Mouse (Mus musculus) urinary bladder, postnatal 10 days (tissue): Measurements from ENCODE around the gene Disp3.

Experiments used
- DNase-seq: peaks from one replicate; pipeline ENCODE4 v3.0.0; 2022; ENCODE audit warnings: low spot score

Disp3 gene

DNA sequence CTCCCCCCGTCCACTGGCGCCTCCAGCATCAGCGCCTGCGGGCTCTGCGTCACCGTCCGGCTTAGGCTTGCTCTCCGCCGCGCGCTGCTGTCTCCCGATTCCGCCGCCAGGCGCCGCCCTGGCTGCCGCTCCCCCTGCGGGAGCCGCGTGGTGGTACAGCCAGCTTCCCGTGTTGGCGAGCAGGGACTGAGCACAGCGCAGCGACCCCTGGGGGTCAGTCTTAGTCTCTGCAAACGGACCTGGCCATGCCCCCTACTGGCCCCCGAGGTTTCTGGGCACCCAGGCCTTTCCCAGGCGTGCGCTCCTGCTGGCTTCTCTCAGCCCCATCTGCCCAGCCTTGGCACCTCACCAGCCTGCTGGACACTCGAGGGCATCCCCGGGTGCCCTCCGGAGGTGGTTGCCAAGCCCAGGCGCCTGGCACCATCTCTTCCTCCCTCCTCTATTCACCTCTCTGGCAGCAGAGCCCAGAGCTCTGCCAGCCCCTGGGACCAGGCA is 337 bp upstream of the Disp3 start:
- no peak for DNase-seq

DNA sequence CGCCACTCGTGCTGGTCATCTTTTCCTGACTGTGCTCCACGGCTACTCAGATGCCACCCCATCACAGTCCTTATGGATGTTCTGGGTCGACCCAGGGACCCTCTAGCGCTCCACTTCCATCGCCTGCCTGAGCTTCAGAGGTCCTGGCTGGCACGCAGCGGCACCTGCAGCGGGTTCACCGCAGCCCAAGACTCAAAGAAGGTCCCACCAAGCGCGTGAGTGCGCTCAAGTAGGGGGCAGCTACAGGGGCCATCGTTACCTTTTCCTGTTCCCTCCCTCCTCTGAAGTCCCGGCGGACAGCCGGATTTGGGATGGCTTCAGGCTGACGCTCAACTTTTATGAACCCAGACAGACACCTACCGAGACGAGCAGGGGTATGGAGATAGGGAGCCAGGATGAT is 724 bp downstream of the Disp3 start:
- DNase-seq: no peak

DNA sequence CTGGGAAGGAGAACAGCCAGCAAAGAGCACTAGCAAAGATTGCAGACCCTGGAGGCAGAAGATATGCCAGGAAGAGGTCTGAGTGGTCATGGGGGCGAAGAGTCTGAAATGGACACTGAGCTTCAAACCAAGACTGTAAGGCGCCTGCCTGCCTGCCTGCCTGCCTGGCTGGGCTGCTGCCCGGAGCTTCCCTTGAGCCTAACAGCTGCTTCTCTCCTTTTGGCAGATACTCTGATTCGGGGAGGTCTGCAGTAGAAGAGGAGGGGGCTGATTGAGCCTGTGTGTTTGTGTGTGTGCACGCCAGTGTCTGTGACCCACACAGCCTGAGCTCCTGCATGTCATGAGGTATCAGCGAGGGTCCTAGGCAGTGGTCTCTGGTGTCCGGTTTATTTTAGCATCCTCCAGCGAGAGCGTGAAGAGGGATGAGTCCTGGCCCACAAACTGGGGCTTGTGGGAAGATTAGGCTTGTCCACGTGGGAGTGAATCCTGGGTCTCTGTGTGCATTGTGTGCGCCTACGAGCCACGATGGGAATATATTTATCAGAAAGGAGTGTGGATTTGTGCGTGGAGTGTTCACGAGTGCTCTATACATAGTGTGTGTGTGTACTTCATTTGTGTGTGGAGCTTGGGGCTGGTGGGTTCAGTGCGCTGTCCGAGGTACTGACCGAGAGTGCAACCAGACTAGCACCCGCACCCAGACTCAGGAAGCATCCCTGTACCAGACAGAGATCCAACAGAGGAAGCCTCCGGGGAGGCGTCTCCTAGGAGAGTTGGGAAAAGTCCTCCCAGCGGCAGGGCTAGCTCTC is 1.3 kb downstream of the Disp3 start:
- DNase-seq: no peak

DNA sequence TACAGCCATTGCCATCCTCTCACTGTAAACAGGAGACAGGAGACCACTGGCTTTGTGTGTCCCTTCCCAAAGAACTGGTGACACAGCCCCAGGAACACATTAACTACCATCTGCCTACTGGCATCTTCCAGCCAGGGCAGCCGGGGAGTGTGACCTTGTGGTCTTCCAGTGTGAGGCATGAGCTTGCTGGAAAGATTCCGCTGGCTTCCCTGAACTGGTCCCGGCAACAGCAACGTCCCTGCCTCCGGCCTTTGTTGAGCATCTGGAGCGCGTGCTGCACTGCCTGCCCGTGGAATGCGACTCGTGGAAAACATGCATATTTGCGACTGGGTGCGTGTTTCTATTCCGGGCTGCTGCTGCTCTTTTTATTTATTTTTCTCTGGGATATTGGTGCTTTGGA is 3.5 kb downstream of the Disp3 start:
- DNase-seq: no peak

DNA sequence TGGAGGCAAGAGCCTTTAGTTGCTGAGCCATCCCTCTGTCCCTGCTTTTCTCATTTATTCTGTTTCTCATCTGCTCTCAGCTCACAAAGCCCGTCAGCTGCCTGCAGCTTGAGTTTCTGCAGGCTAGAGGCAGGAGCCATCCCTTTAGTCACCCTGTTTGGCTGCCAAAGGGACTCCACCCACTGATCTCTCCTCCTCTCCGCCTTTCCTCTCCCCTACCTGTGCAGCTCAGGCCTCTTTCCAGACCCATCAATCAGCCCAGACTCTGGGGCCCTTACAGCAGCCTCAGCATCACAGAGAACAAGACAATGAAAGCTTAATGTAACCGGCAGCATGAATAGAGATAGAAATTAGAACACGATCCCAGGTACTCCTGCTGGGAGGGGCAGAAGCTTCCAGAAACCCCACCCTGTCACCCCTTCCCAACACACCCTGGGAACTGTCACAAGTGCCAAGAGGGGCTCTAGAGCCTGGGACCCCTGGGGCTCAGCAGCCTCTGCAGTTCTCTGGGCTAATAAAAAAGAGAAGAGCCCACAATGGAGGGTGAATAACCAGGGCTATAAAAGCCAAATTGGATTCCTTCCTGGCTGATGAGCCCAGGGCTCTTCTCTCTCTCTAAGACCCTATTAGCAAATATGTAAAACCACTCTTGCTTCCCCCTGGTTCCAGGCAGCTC is 10.8 kb downstream of the Disp3 start:
- DNase-seq: no peak

DNA sequence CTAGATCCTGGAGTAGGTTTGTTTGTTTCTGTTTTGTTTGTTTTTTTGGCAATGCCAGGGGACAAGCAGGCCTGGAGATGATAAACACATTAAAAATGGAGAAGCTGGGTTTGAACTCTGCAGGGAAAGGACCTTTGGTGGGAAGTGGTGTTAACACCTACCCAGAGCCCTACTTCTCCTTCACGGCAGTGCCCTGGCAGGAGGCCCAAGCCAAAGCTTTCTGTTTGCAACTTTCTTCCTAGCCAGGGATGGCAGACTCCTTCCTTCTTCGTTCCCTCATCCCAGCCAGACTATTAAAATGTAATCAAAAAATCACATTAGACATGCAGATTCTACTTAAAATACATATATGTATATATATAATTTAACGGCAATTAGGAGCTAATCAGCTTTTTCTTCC is 13.1 kb downstream of the Disp3 start:
- no peak for DNase-seq

DNA sequence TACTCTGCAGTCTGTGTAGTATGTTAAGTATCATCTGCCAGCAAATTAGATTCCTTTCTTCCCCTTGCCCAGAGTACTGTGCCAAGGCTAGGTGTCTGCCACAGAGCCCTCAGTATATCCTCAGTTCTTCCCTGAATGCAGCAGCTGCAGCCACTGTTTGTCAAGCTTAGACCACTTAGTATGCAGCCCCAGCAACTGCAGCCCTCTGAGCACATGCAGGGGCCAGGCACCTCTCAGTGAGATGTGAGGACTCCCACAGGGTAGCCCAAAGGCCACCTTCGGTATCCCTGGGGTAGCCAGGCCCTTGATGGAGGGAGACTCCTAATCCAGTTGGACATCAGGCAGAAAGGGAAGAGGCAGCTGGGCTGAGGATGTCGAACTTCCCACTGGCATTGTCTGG is 14.5 kb downstream of the Disp3 start:
- no peak for DNase-seq

DNA sequence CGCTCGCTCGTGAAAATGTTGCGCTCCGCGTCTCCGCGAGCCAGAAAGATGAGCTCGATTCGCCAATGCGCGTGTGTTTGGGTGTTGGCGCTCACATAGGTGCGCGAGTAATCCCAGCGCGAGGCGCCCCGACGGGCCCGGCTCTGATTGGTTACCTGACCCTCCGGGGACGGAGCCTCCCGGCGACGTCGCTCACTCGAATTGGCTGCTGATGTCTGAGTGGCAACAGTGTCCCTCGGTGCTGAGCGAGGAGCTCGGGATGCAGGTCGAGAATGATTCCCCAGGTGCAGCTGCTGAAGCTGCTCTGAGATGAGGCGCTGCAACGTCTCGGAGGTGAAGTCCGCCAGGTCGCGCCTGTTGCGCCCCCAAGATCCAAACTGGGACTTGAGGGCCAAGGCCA is 16.1 kb downstream of the Disp3 start:
- no peak for DNase-seq

DNA sequence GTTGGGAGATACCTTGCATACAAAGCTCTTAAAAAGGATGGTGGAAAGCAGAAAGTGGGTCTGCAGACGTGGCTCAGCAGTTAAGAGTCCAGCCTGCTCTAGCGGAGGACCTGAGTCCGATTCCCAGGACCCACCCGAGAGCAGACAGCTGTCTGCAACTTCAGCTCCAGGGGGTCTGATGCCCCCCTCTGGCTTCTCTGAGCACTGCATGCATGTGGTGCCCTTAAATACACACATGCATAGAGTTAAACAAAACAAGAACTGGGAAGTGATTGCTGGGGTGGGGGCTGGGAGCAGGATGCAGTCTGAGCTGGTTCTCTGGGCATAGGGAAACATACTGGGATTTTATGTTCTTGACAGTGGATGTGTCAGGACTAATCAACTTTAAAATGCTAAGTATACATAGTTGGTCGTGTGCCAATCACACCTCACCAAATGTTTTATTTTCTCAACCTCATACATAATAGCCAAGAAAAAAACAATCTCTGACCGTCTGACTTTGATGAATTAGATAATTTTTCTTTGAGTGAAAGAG is 20.7 kb downstream of the Disp3 start:
- no peak for DNase-seq

DNA sequence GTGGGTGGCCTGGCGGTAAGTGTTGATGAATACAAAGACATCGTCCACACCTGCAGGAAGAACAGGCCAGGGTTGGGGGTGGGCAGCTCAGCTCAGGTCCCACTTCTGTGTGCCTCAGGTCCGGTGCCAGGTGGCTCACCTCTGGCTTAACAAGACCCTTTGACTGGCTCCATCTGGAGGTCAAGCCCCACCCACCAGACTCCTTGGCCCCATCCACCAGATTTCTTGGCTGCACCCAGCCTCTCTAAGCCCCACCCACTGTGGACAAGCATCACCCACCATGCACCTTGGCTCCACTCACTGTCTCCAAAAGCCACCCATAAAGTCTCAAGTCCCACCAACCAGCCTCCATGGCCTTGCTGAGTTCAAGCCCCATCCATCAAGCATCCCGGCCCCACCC is 27.8 kb downstream of the Disp3 start:
- no peak for DNase-seq

DNA sequence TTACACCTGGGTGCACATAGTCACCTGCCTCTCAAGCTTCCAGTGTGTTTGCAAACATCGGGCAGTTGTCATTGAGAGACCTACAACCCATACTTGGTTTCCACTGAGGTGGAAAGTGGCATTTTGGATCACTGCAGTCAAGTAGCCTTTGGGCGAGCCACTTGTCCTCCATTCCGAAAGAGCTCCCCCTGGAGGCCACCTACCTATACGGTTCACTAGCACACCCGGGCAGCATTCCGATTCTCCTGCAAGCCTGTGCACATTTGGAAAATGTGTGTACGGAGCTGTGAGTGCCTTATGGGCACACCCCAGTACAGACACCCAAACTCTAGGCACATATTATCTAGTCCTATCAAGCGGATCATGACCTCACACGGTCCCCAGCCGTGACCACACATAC is 38.4 kb downstream of the Disp3 start:
- DNase-seq: no peak

DNA sequence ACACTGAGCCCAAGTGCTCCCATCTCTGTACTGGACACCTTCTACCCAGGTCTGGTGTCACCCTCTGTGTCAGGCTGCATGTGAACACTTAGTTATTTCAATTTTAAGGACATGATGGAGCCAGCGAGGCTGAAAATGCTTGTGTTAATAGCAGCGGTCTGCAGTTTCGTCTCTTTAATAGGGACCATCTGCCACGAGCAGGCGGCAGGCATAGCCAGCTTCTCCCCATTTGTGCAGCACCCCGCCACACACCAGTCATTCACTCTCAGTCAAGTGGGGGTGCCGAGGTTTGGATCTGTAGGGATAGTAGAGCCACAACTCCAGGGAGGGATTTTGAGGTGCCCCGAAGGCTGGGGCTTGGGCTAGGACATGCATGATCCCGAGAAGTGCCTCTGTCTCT is 47.4 kb downstream of the Disp3 start:
- DNase-seq: no peak

DNA sequence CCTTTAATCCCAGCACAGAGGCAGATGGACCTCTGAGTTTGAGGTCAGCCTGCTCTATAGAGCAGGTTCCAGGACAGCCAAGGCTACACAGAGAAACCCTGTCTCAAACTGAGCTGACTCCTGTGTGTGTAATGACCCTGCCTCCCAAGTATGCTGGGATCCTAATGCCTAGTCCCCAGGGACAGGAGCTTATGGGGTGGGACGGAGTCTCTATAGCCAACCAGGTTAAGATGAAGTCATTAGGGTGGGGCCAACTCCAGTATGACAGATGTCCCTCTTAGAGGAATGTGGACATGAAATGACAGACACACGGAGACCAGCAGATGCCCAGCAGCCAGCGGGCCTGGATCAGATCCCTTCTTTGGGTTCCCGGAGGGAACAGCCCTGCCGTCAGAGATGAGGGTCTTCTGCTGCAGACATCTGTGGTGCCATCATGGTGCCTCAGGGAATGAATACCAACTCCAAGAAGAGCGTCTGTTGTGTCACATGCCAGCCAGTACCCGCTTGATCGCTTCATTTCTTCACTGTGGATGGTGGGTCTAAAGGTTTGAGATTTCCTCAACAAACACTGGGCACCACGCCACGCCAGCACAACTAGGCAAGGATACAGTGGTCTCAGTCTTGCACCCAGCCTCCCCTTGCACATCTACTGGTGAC is 48.2 kb downstream of the Disp3 start:
- no peak for DNase-seq

DNA sequence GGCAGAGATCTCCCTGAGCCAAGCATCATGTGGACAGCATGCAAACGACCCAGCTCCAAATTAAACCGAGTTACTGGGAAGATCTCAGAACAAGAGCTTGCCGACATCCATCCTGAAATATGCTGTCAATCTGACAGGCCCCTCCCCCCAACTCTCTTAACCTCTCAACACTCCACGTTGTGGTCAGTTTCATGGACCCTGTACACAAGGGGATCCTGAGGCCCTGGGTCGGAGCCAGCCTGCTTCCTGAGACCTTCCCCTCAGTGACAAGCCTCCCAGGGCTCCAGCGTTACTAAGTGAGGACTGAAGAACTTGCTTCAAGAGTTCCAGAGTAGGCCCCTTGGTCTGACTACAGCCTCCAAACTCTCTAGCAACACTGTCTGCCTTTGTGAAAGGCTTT is 48.8 kb downstream of the Disp3 start:
- DNase-seq: no peak

DNA sequence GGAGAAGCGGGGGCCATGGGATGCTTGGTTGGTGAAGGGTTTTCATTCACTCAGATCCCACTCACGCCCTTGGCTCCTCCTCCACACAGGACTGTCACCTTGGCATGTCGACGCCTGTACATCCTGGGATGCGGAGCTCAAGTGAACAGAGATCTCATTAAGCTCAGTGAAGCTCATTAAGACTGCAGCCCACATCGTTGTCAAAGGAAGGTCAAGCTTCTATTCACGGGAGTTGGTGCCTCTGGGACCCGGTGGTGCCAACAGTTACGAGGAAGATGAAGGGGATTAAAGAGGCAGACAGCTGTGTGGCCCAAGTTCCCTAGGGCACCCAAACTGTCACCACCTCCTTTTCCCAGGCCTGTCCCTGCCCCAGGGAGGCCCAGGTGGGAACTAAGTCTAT is 49.5 kb downstream of the Disp3 start:
- DNase-seq: no peak

DNA sequence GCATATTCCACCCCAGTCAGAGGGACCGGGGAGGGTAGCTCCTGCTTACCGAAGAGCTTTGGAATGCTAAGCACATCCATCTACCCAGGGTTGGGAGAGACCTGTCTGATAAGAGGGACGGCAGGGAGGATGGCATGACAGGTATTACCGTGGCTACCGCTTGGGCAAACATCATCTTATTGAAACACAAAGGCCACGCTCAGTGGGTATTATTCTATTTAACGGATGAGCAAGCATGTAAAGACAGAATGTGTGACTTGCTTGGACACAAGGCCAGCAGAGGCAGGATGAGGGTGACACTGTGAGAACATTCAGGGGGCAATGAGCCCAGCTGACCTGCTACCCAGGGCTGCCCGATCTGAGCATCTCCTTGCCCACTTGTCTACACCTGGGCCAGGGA is 51.1 kb downstream of the Disp3 start:
- DNase-seq: no peak

DNA sequence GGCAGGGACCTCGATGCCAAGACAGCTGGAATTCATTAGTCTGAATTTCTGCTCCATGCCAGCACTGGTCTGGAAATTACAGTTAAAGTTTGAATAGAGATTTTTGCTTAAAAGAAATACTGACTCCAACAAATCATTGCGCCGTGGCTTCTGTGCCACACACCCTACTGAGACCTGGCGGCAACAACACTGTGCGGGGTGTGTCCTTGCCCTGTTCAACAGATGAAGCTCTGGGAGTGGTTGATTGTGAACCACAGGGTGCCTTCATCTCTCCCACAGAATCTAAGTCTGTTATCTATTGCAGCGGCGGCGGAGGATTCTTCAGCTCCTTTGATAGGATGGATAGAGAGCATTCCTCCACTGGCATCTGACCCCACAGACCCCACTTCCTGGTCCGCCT is 54.7 kb downstream of the Disp3 start:
- no peak for DNase-seq

DNA sequence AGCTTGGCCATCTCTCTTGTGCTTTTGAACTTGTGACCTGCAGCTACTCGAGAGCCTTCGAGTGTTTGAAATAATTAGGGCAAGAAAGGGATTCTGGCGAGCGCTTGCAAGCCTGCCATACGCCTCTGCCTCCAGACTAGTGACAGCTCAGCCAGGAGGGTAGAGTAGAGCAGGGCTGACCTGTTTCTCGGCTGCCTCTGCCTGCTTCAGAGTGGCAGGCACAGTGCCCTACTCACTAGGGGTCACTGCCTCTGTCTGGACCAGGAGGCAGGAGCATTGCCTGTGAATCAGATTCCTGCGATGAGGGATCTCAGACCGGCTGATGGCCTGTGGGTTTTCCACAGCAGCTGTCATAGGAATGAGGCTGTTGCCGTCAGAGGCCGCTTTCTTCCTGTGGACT is 55.1 kb downstream of the Disp3 start:
- DNase-seq: no peak

DNA sequence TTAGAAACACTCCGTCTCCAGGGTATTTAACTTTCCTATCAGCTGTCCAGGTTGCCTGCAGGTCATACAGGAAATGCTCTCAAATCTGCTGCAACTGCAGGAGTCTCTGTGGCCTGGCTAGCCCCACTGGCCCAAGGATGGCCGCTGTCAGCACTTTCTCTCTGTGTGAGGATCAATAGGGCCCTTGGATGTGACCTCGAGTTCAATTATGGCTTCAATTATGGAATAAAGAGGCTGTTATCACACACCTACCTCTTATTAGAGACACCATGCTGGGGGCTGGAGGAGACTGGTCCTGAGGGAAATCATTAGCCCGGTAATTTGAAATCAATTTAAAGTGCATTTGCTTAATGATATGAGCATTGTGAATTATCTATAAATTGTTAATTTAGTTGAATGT is 55.6 kb downstream of the Disp3 start:
- no peak for DNase-seq

DNA sequence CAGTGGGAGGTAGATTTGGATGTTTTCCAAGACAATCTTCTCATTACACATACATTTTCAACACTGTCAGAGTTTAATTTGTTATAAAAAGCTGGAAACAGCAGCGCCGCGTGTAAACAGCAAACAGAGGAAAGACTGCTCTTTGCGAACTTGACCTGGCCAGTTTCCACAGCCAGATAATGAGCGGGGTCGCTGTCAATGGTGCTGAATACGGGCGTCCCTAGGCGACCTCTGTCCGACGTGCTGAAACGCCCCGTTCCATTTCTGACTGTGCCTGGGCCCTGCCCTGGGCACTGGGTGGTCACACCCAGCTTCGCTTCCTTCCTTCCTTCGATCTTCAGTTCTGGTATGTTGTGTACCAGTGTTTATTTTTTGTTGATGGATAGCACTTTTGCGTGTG is 58.1 kb downstream of the Disp3 start:
- DNase-seq: no peak

DNA sequence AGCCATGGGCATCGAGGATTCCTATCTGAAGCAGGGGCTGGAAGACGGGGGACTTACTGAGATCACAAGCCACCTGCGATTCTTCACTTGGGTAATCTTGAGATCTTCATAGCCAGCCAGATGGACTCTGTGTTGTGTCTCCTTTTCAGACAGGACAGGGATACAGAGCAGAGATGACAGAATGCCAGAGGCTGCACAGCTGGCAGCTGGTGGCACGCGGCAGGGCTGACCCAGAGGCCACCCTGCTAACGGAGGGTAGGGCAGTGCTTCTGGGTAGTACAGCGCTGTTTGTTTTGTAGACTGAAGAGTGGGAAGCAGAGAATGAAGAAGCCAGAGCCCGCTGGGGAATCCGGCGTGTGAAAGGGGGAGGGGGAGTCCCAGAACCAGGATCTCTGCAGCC is 64.8 kb downstream of the Disp3 start:
- DNase-seq: no peak

DNA sequence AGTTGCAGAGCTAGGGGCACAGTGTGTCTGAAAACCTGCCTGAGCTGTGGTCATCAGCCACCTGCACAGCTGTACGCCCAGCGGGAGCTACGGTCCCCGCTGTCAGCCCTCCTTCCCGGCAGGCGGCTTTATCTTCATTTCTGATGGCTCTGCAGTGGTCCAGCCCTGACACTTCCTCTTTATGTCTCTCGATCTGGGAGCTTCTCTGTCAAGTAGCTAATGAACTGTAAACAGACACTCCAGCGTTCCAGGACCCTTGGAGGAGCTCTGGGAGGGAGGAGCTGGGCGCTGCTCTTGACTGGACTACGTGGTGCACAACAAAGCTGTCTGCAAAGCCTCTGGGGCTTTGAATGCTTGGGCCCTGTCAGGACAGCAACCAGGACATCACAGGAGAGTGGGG is 67.1 kb downstream of the Disp3 start:
- no peak for DNase-seq

DNA sequence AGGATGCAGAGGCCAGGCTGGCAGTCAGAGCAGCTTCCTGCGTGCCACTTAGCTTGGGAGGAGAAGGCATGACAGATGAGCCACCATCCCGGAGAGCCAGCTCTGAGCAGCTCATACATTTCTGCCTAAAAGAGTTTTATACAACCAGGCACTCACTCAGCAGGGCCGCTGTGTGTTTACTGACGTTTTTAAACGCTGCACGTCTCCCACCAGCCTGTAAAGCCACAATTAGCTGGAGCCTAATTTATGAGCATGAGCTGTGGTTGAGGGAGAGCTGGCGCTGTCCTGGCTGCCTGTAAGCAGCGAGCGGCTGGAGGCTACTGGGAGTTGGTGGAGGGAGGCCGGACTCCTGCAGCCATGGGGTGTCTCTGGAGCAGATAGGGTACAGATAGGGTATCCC is 69.5 kb downstream of the Disp3 start:
- DNase-seq: no peak
